ENCODE assay signal across 12 mouse cellular contexts in the genomic region with DNA sequence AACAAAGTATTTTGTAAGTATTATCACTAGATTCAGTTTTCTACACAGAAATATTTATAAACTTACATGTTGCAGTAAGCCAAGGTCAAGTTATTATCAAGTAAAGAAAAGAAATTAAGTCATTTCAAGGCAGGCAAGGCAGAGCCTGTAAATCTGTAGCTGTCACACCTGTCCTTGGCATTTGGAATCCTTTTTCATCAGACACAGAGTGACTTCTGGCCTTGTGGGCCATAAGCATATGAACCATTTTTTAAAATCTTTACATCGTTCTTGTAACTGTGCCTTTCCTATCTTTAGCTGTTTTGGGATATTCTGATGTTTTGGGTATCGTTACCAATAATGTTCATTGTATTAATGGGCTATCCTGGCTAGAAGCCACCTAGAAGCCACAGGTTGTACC.
"Had no signal": no experiment of that assay in that cellular context is flagged by ENCODE, and none has a peak within 500 bp of the region (broad histone marks: within the 10 kb centered on the region; RNA-seq: fewer than 3 reads in every experiment).

No protein-coding gene starts in this region.

- DNase-seq: gastrocnemius, postnatal 14 days; gastrocnemius, postnatal 36 days; heart, adult 18-20 months; heart, postnatal 14 days; heart, postnatal 36 days; kidney, adult 11 months; layer of hippocampus, adult 9-11 months; layer of hippocampus, postnatal 36 days; left cerebral cortex, postnatal 4 days had no signal

- ATAC-seq: hindbrain, postnatal 0 days; intestine, embryonic 16.5 days; liver, embryonic 12.5 days had no signal
